Mouse (Mus musculus): ENCODE measurements at regions not wholly inside any gene's neighbourhood (a gene's known extent, or its start where the extent isn't known, plus 50 kb on each side); places are given as distances from the start of the nearest gene placed in this dataset.

DNA sequence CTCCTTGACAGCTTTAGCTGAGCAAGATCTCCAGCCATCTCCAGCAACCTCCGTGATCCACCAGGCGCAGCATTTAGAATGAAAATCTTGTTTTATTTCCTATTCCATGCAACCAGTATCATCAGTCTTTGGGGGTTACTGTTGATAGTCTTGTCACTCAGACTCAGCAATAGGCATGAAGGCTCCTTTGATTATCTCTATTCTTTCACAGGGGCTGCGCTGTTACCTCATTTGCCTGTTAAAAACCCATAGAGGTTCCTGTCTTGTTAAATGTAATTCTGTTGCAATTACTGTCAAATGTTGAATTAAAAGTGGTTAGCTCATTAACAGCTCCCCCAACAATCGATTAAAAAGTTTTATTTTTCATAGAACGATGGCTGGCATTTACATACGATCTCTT lies 502.7 kb downstream of the Olfm4 start:
- no peak for DNase-seq

DNA sequence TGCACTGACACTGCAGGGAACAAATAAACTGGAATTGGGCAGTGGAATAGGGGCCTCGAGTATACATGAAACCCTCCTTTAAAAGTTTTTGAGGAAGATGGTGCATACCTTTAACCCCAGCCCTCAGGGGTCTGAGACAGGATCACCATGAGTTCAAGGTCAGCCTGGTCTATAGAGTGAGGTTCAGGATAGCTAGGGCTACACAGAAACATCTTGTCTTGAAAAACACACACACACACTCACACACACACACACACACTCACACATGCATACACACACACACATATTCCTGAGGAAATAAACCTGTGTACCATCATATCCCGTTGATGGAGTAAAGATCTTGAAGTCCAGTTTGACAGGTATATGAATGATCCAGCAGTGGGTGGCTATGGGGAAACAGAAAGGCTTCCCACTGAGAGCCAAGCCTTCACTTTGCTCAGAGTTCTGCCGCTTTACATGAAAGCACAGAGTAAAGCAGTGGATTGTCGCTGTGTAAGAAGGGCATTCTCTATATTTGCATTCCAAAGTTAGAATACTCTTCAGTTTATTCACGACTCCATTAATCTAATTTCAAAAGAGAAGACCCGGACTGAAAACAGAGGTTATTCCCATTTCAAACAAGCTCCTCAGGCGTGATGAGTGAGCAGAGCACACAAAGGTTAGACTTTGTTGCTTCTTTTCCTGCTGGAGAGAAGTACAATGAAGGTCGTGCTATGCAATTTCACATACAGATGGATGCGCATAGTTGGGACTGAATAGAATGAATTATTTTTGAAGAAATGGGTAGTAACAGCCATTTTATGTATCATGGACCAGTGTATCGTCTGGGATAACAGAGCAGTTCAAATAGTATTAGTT lies 508.4 kb downstream of the Olfm4 start:
- DNase-seq = no peak

DNA sequence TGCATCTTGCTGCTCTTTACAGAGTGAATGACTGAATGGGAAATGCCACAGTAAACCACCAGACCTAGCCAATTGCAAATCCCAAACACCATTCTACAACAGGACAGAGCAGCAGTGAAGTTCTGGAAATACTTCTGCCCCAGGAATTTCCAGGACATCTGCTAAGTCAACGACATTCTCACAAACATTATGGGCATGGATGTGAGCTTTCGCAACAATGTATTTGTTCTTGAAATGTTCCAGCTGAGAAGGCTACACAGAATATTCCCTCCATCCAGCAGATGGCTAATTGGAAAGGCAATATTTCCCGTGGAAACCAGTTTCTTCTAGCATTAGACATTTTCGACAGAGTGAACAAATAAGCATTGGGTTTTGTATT lies 509.0 kb downstream of the Olfm4 start:
- DNase-seq = no peak

DNA sequence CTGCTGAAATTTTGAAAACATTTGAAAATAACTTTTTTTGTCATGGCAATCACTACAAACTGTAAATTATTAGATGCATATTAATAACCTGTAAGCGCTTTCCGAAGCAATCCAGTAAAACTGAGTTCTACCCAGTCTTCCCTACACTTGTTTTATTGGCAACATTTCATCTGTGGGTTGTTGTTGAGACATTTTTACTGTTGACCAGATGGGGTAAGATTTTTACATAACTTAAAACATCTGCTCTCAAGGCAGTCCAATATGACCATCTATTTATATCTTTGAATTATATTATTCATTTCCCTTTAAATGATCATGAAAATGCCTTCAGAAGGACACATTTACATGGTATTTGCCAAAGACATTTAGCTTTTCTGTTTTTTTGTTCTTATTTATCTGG lies 520.5 kb downstream of the Olfm4 start:
- DNase-seq = no peak

DNA sequence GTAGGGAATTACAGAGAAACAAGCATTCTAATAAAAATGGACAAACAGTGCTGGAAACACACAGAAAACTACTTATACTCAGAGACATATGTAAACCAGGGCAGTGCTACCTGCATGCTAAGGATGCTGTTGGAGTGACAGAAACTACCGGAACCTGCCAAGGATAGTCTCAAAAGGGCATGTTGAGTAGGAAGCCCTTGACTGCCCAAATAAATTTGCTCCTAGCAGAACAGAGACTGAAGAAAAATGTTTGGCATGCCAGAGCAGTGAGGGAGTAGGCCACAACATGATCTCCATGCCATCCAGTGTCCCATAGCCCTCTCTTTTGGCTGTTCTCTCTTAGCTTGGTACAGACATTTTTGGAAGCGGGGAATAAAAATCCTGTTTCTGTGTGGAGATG lies 532.7 kb downstream of the Olfm4 start:
- no peak for DNase-seq

DNA sequence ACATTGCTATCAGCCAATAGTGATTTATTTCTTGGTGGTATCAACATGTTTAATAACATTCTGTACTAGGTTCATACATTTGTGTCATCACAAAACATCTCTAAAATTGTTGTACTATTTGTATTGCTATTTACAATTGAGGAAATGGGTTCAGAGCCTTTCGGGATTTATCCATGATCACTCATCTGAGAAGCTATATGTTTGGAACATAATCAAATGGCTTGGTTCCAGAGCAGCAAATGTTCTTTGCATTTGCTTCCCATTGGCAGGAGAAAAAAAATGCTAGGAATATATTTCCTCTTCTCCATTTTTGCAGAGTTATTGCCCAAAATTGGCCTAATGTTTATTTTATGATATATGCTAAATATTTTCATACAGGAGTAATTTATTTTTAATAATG lies 537.3 kb downstream of the Olfm4 start:
- no peak for DNase-seq

DNA sequence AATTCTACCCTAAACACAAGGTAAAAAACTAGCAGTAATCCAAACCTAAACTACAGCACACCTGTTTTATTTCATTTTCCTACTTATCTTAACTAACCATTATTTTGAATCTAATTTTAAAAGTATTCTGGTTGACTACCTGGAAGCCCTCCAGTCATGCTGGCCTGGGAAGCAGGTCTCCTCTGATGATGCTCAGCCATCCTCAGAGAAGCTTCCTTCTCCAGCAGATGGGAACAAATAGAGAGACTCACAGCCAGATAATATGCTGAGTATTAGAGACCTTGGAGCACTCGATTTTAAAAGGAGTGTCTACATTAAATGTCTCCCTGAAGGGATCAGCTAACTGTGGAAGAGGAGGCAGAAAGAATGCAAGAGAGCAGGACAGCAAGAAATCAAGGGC lies 537.8 kb downstream of the Olfm4 start:
- no peak for DNase-seq

DNA sequence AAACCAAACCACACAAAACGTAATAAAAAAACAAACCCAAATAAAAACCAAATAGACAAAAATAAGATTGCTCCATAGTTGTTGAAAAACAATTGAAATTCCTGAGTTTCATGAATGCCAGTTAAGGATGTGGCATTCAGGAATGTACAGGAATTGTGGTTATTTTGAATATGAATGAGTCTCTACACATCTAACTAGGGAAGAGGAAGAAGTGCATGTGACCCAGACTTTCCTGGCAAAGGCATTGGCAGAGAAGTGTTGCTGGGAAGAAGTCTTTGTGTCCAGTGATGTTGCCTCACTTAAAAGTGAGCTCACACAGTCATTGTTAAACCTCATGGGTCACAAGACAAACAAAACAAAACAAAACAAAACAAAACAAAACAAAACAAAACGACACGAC lies 538.7 kb downstream of the Olfm4 start:
- no peak for DNase-seq

DNA sequence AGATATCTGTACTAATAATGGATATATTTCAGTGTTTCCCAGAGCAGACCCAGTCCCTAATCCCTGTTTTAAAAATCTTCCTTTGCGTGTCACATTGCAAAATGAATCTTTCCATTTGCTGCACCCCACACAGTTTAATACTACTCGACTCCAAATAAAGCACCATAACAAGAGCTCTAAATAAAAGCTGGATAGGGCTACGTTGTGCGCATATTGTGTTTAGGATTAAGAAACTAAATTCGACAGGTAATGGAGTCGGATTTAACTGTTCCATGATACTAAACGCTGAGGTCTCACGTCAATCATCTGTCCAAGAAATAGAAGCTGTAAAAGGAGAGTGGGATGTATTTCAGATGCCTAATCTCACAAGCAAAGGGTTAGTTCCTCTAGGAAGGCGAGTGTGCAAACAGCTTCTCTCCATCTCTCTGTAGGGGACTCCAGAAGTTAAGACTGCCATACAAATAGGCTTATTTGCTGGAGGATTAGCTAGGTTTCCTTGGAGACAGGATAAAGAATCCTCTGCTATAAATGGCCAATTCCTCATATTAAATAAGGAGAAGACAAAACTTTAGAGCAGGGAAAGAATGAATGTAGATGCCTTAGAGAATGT lies 544.6 kb downstream of the Olfm4 start:
- DNase-seq = no peak

DNA sequence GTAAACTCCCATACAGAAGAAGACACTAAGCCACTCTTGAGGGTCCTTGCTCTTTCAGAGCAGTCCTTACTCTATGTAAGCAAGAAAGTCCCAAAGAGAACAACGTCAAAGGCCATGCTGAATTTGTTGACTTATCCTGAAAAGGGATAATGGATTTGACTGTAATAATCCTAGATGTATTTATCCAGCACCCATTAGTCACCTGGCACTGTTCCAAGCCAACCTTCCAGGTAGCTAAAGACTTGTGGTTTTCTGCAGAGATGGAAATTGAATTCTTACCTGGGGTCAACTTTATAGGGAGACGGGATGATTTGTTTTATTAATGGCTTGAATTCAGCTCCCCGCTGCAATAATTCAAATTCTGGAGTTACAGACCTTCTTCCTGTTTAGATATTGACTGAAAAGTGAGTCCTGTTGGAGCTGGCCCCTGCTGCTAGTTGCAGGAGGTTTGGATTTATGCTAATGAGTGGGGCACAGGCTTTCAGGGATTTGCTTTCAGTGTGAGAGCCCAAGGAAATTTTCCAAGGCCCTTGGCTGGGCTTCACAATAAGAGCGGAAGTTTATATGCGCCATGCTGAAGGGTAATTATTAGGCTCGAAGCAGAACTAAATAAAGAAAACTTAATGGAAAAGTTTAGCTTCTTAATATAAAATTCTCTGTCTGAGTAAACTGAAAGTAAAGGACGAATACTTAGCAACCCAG lies 552.3 kb downstream of the Olfm4 start:
- no peak for DNase-seq

DNA sequence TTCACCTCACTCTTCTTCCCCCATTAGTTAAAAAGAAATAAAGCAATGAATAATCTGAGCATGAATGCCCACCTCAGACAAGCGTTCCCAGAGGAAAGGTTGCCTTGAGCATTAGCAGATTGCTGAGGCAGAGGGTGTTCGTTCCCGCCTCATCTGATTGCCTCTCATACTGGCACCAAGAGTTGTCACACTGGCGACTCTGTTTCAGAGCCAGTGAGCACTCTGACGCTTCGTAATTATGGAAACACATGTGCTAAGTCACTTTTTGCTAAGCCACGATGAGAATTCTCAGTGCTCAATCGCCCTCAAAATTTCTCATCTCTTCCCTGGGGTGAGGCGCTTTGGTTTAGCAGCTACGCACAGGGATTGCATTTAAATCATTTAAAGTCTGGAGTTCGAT lies 576.1 kb downstream of the Olfm4 start:
- no peak for DNase-seq

Data from thymus, postnatal 25 days (tissue).